Mouse (Mus musculus): ENCODE data around the gene Vwa5b2. TPM values are rescaled to one million over a fixed set of nuclear protein-coding genes. Genes with fewer than 3 reads are reported as not detected.

Gene Vwa5b2
- polyA plus RNA-seq (2012; rRNA removed), result 0.03 and 0.15 TPM in 2 replicates

GRCm38 (mm10) chr16:20589366-20589938 lies at the start of gene Vwa5b2:
Gene Vwa5b2 (plus strand): TSS chr16:20589471.
- Histone ChIP-seq H3K36me3 (ENCODE audit: control insufficient read depth, insufficient read depth, low read length) (no peaks in the 10 kb centered on the region), H3K4me3 (ENCODE audit: control insufficient read depth, insufficient read depth, low read length) (no peak within 1 kb of the TSS), H3K27ac (ENCODE audit: control insufficient read depth, insufficient read depth, low read length) (no peak within 1 kb of the TSS), H3K4me1 (replicated peaks; ENCODE audit: control insufficient read depth, insufficient read depth, low read length) (no peaks in the 10 kb centered on the region), H3K27me3 (ENCODE audit: control insufficient read depth, insufficient read depth, low read length) (peaks cover 28% of the 10 kb centered on the region)
- 5% methylated on average over 24 of the region's 24 CpGs for WGBS
- DNase-seq, result no peak
- no peak for TF ChIP-seq CTCF (IDR thresholded peaks at IDR 0.05; ENCODE audit: borderline replicate concordance, control insufficient read depth, extremely low read depth, insufficient read depth, low read length, poor library complexity)
- TF ChIP-seq POLR2A (IDR thresholded peaks at IDR 0.05; ENCODE audit: control insufficient read depth, extremely low read depth, insufficient read depth, low read length, poor library complexity), result no peak

DNA sequence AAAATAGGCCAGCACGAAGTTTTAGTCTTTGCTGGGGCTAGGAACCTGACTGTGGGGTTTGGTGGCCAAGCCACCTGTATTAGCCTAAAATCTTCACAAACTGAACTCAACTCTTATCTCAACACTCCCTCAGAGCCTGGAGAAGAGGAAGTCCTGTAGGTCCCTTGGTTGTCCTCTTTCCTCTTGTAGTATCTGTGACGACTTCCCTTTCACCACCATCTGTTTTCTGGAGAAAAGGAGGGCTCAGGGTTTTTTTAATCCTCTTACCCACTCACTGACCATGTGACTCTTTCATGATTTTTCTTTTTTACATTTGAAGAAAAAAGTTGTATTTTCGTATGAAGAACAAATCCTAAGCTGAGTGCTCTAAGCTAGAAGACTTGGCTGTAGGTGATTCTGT lies 49.6 kb upstream of the Vwa5b2 start:
- no peak overlapping the region for H3K4me3 ChIP-seq (ENCODE audit: control insufficient read depth, insufficient read depth, low read length)
- peaks cover 49% of the 10 kb centered on the region for H3K36me3 ChIP-seq (ENCODE audit: control insufficient read depth, insufficient read depth, low read length)
- no peak overlapping the region for H3K27ac ChIP-seq (ENCODE audit: control insufficient read depth, insufficient read depth, low read length)
- no peak for DNase-seq
- H3K4me1 ChIP-seq (replicated peaks; ENCODE audit: control insufficient read depth, insufficient read depth, low read length), result peaks cover 18% of the 10 kb centered on the region
- no peak for TF ChIP-seq CTCF (IDR thresholded peaks at IDR 0.05; ENCODE audit: borderline replicate concordance, control insufficient read depth, extremely low read depth, insufficient read depth, low read length, poor library complexity)
- no peak for TF ChIP-seq POLR2A (IDR thresholded peaks at IDR 0.05; ENCODE audit: control insufficient read depth, extremely low read depth, insufficient read depth, low read length, poor library complexity)
- H3K27me3 ChIP-seq (ENCODE audit: control insufficient read depth, insufficient read depth, low read length), result no peaks in the 10 kb centered on the region
- WGBS, result 61% methylated on average over 3 of the region's 3 CpGs

- no peak overlapping the region for H3K4me3 ChIP-seq (ENCODE audit: control insufficient read depth, insufficient read depth, low read length)
- TF ChIP-seq POLR2A (IDR thresholded peaks at IDR 0.05; ENCODE audit: control insufficient read depth, extremely low read depth, insufficient read depth, low read length, poor library complexity) (no peak), CTCF (IDR thresholded peaks at IDR 0.05; ENCODE audit: borderline replicate concordance, control insufficient read depth, extremely low read depth, insufficient read depth, low read length, poor library complexity) (no peak)
- peaks cover 49% of the 10 kb centered on the region for H3K36me3 ChIP-seq (ENCODE audit: control insufficient read depth, insufficient read depth, low read length)
- DNase-seq, result no peak
- peaks cover 18% of the 10 kb centered on the region for H3K4me1 ChIP-seq (replicated peaks; ENCODE audit: control insufficient read depth, insufficient read depth, low read length)
- H3K27ac ChIP-seq (ENCODE audit: control insufficient read depth, insufficient read depth, low read length), result no peak overlapping the region
- 73% methylated on average over 4 of the region's 4 CpGs for WGBS
- no peaks in the 10 kb centered on the region for H3K27me3 ChIP-seq (ENCODE audit: control insufficient read depth, insufficient read depth, low read length)
Observed at GRCm38 (mm10) chr16:20540438-20540837, 48.8 kb upstream of the Vwa5b2 start.

GRCm38 (mm10) chr16:20545696-20546095 lies 43.6 kb upstream of the Vwa5b2 start:
- Histone ChIP-seq H3K4me3 (ENCODE audit: control insufficient read depth, insufficient read depth, low read length) (no peak overlapping the region), H3K36me3 (ENCODE audit: control insufficient read depth, insufficient read depth, low read length) (peaks cover 32% of the 10 kb centered on the region), H3K4me1 (replicated peaks; ENCODE audit: control insufficient read depth, insufficient read depth, low read length) (peaks cover 7% of the 10 kb centered on the region), H3K27ac (ENCODE audit: control insufficient read depth, insufficient read depth, low read length) (no peak overlapping the region), H3K27me3 (ENCODE audit: control insufficient read depth, insufficient read depth, low read length) (no peaks in the 10 kb centered on the region)
- DNase-seq, result no peak
- TF ChIP-seq CTCF (IDR thresholded peaks at IDR 0.05; ENCODE audit: borderline replicate concordance, control insufficient read depth, extremely low read depth, insufficient read depth, low read length, poor library complexity) (no peak), POLR2A (IDR thresholded peaks at IDR 0.05; ENCODE audit: control insufficient read depth, extremely low read depth, insufficient read depth, low read length, poor library complexity) (no peak)
- WGBS, result 98% methylated on average over 10 of the region's 10 CpGs

DNA sequence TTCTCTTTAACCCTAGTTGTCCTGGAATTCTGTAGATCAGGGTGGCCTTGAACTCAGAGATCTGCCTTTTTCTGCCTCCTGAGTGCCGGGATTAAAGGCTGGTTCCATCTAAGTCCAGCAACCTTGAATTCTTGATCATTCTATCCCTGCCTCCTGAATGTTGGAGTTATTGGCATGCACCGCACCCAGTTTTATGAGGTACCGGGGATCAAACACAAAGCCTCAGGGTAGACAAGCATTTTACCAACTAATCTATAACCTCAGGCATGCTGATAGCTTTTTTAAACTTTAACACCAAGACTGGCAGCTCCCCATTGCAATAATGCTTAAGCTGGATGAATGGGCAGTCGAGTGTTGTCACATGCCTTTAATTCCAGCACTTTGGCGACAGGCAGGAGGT lies 41.8 kb upstream of the Vwa5b2 start:
- Histone ChIP-seq H3K27me3 (ENCODE audit: control insufficient read depth, insufficient read depth, low read length) (no peaks in the 10 kb centered on the region), H3K36me3 (ENCODE audit: control insufficient read depth, insufficient read depth, low read length) (peaks cover 33% of the 10 kb centered on the region), H3K4me3 (ENCODE audit: control insufficient read depth, insufficient read depth, low read length) (no peak overlapping the region), H3K4me1 (replicated peaks; ENCODE audit: control insufficient read depth, insufficient read depth, low read length) (peaks cover 7% of the 10 kb centered on the region), H3K27ac (ENCODE audit: control insufficient read depth, insufficient read depth, low read length) (no peak overlapping the region)
- no peak for DNase-seq
- TF ChIP-seq POLR2A (IDR thresholded peaks at IDR 0.05; ENCODE audit: control insufficient read depth, extremely low read depth, insufficient read depth, low read length, poor library complexity) (no peak), CTCF (IDR thresholded peaks at IDR 0.05; ENCODE audit: borderline replicate concordance, control insufficient read depth, extremely low read depth, insufficient read depth, low read length, poor library complexity) (no peak)
- WGBS, result 66% methylated on average over 5 of the region's 5 CpGs

- Histone ChIP-seq H3K4me3 (ENCODE audit: control insufficient read depth, insufficient read depth, low read length) (peak within 1 kb of the TSS; percentile 86), H3K4me1 (replicated peaks; ENCODE audit: control insufficient read depth, insufficient read depth, low read length) (peaks cover 7% of the 10 kb centered on the region), H3K27ac (ENCODE audit: control insufficient read depth, insufficient read depth, low read length) (no peak within 1 kb of the TSS), H3K27me3 (ENCODE audit: control insufficient read depth, insufficient read depth, low read length) (no peaks in the 10 kb centered on the region), H3K36me3 (ENCODE audit: control insufficient read depth, insufficient read depth, low read length) (peaks cover 33% of the 10 kb centered on the region)
- peak; percentile 63; the same call in 1 of the 2 replicates for TF ChIP-seq CTCF (IDR thresholded peaks at IDR 0.05; ENCODE audit: borderline replicate concordance, control insufficient read depth, extremely low read depth, insufficient read depth, low read length, poor library complexity)
- TF ChIP-seq POLR2A (IDR thresholded peaks at IDR 0.05; ENCODE audit: control insufficient read depth, extremely low read depth, insufficient read depth, low read length, poor library complexity), result peak; percentile 75; the same call in 1 of the 2 replicates
- peak; percentile 98 for DNase-seq
- WGBS, result under 1% methylated on average over 56 of the region's 56 CpGs
Observed at GRCm38 (mm10) chr16:20548096-20548948, 40.9 kb upstream of the Vwa5b2 start, which contains the start of gene Abcf3. Gene Abcf3 (plus strand): TSS chr16:20548577.

Data from thymus, adult 2 months (tissue).